Mouse (Mus musculus) CD8-positive naive resting alpha-beta T cell, adult 2 months (primary cell): ENCODE data around the gene Prtg.

Experiments
- DNase-seq, 2 experiments: peaks; one replicate each; pipeline ENCODE4 v3.0.0; 2022; ENCODE audit warnings: low read depth in 2 of 2, low spot score in 2 of 2

Gene Prtg

DNA sequence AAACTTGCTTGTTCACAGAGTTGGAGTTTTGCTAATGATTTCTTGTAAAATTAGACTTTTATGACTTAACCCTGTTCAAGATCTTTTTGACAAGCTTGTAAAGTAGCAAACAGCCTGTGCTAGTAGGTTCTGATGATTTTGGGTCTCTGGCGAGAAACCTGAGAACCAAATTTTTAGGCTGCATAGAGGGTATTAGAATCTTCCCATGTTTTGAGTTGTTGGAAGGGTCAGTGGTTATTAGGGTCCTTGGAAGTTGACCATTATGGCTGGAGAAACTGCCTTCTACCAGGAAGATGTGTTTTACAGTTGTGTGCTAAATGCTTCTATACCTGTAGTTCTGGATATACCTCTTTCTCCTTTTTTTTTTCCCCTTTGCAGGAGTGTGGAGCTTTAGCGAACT lies 2.4 kb downstream of the Prtg start:
- no peak for DNase-seq

GRCm38 (mm10) chr9:72810607-72811006 lies 3.9 kb downstream of the Prtg start:
- no peak for DNase-seq

- no peak for DNase-seq
These were observed 5.4 kb downstream of the Prtg start for GRCm38 (mm10) chr9:72812091-72812490.

GRCm38 (mm10) chr9:72812594-72813570 lies 6.2 kb downstream of the Prtg start:
- no peak for DNase-seq

DNA sequence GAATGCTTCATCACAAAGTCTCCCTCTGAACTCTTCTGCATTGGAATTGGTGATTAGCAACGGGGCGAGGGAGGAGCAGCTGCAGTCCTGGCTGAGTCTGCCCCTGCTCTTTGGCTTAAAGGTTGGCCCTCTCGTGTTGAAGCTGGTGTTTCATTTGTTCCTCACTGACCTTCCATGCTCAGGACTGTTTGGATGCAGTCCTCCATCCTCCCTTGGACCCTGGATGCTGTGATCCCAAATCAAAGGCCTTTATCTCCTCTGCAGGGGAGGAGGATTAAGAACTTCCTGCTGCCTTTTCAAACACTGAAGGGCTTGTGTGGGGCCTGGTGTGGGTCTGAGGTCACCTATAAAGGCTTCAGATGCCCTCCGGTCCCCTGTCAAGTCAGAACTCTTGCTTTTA lies 18.8 kb downstream of the Prtg start:
- no peak for DNase-seq

- no peak for DNase-seq
These were observed 19.3 kb downstream of the Prtg start for GRCm38 (mm10) chr9:72825976-72826375.

- no peak for DNase-seq
These were observed 22.1 kb downstream of the Prtg start for GRCm38 (mm10) chr9:72828616-72829257.

GRCm38 (mm10) chr9:72833992-72834696 lies 27.5 kb downstream of the Prtg start:
- no peak for DNase-seq

GRCm38 (mm10) chr9:72835007-72835406 lies 28.3 kb downstream of the Prtg start:
- no peak for DNase-seq

DNA sequence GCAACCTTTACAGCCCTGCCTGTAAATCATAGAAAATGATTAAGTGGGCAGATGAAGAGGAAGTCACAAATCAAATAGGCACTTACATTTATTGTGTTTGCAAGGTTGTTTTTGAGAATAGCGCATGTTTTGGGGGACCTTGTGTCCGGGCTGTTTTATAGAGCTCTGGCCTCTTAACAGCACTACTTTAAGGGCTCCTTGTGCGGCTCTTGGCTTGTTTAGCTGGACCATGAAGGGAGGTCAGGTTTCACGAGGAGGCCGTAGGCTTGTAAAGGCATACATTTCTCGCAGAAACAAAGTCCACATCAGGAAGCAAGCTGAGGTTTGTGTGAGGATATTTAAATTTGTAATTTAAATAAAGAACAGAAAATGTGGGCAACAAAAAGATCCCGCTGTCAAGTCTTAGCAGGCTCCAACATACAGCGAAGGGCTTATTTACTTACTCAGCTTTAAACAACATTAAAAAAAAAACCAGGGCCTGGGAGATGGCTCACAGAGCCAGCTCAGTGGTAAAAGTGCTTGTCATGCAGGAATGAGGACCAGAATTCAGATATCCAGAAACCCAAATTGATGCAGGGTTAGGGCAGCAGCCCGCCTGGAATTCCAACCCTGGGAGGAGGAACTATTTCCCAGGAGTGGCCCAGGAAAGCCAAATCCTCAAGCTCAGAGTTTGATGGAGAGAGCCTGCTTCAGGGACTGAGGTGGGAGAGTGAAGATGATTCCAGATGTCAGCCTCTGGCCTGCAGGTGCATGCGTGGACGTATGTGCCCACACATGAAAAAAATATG lies 30.2 kb downstream of the Prtg start:
- DNase-seq = no peak

- no peak for DNase-seq
These were observed 31.0 kb downstream of the Prtg start for GRCm38 (mm10) chr9:72837598-72838160.

GRCm38 (mm10) chr9:72838256-72838655 lies 31.6 kb downstream of the Prtg start:
- no peak for DNase-seq

GRCm38 (mm10) chr9:72839346-72839990 lies 32.8 kb downstream of the Prtg start:
- DNase-seq = no peak

- DNase-seq = no peak
These were observed 37.8 kb downstream of the Prtg start for GRCm38 (mm10) chr9:72844496-72844895.

- DNase-seq = no peak
These were observed 39.5 kb downstream of the Prtg start for GRCm38 (mm10) chr9:72846160-72846559.

- DNase-seq = no peak
These were observed 44.9 kb downstream of the Prtg start for GRCm38 (mm10) chr9:72851541-72851940.

DNA sequence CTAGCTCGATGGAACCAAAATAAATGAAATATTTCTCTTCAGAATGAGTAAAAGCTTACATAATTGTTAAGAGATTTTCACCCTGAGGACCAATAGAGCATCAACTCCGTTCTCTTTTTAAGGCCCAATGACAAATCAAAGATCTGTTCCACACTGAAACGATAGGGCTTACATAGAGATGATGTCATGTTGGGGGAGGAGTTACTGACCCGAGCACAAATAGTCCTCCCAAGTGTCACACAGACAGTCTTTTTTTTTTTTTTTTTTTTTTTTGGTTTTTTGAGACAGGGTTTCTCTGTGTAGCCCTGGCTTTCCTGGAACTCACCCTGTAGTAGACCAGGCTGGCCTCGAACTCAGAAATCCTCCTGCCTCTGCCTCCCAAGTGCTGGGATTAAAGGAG lies 45.3 kb downstream of the Prtg start:
- no peak for DNase-seq

- no peak for DNase-seq
These were observed 47.1 kb downstream of the Prtg start for GRCm38 (mm10) chr9:72853681-72854190.

DNA sequence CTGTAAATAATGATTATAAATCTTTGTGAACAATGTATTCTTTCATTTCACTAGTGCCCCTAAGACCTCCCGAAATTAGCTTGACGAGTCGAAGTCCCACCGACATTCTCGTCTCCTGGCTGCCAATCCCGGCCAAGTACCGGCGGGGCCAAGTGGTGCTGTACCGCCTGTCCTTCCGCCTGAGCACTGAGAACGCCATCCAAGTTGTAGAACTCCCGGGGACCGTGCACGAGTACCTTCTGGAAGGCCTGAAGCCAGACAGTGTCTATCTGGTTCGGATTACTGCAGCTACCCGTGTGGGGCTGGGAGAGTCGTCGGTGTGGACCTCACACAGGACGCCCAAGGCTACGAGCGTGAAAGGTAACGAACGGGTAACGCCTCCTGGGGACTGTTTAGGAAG lies 50.0 kb downstream of the Prtg start:
- DNase-seq = no peak

- no peak for DNase-seq
These were observed 54.1 kb downstream of the Prtg start for GRCm38 (mm10) chr9:72860764-72861163.
